Mouse (Mus musculus): Measurements from ENCODE around the gene Eif4g1. TPM values are rescaled to one million over a fixed set of nuclear protein-coding genes. Genes with fewer than 3 reads are reported as not detected.

The Eif4g1 gene
- polyA plus RNA-seq, 1 experiment from 2014 or later, result 113 TPM

DNA sequence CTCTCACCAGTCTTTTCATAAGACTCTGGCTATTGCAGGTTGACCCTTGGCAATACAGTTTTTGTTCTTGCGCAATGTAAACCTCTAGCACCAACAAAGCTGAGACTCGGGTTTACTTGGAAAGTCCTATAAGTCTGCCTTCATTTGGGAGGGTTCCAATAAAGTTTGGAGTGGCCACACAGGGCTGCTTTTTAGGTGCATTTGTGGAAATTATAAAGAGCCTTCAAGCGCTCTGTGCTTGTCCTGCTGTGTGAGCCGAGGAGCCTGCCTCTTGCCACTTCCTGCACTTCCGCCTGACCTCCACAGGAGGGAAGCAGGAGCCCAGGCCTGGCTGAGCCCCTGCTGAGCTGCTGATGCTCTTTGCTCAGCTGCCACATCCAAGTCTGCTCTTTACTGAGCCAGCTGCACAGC is 56.2 kb downstream of the Eif4g1 start:
- H3K4me2 ChIP-seq (ENCODE audit: low read depth, low read length), result no peak overlapping the region
- WGBS, result 27% methylated on average over 5 of the region's 5 CpGs
- no peak overlapping the region for H3K27ac ChIP-seq (ENCODE audit: low read length)
- no peaks in the 10 kb centered on the region for H3K4me1 ChIP-seq (ENCODE audit: control insufficient read depth, insufficient read depth, low read length)
- no peak; the same call in 1 of the 2 replicates for ATAC-seq (replicated peaks; ENCODE audit: extremely low read depth, insufficient read depth, low FRiP score)
- peaks cover 2% of the 10 kb centered on the region; the same call in 1 of the 2 replicates for H3K27me3 ChIP-seq (ENCODE audit: control insufficient read depth, insufficient read depth, low read length)
- H3K9me3 ChIP-seq (replicated peaks; ENCODE audit: control insufficient read depth, low read length), result no peaks in the 10 kb centered on the region
- H3K9ac ChIP-seq (ENCODE audit: low read length), result 0 out of 2 replicates have a peak overlapping the region, but pooled peaks have one; percentile 14
- H3K36me3 ChIP-seq (ENCODE audit: control insufficient read depth, insufficient read depth), result peaks cover 7% of the 10 kb centered on the region
- H3K4me3 ChIP-seq (ENCODE audit: low read length), result no peak overlapping the region

DNA sequence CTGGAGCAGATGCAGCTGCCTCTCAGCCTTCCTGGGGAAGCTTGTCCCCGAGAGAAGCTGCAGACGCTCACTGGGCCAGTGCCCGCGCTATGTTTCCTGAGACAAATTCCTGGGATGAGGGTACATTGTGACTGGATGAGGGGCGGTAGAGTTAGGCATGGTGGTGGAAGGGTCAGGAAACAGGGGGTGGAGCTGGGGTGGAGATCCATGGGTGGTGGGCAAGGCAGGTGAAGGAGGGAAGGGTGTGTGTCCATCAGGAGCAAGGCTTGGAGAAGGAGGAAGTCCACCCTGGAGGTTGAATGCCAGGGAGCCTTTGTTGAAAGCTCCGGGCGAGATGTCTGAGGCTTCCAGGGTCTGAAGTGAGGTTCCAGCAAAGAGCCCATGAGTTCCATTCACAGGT is 57.2 kb downstream of the Eif4g1 start:
- Histone ChIP-seq H3K9me3 (replicated peaks; ENCODE audit: control insufficient read depth, low read length) (no peaks in the 10 kb centered on the region), H3K9ac (ENCODE audit: low read length) (no peak overlapping the region), H3K27ac (ENCODE audit: low read length) (no peak overlapping the region), H3K36me3 (ENCODE audit: control insufficient read depth, insufficient read depth) (peaks cover 7% of the 10 kb centered on the region), H3K4me3 (ENCODE audit: low read length) (no peak overlapping the region), H3K4me2 (ENCODE audit: low read depth, low read length) (no peak overlapping the region), H3K27me3 (ENCODE audit: control insufficient read depth, insufficient read depth, low read length) (peaks cover 2% of the 10 kb centered on the region), H3K4me1 (ENCODE audit: control insufficient read depth, insufficient read depth, low read length) (no peaks in the 10 kb centered on the region)
- 75% methylated on average over 7 of the region's 7 CpGs for WGBS
- ATAC-seq (replicated peaks; ENCODE audit: extremely low read depth, insufficient read depth, low FRiP score), result no peak

DNA sequence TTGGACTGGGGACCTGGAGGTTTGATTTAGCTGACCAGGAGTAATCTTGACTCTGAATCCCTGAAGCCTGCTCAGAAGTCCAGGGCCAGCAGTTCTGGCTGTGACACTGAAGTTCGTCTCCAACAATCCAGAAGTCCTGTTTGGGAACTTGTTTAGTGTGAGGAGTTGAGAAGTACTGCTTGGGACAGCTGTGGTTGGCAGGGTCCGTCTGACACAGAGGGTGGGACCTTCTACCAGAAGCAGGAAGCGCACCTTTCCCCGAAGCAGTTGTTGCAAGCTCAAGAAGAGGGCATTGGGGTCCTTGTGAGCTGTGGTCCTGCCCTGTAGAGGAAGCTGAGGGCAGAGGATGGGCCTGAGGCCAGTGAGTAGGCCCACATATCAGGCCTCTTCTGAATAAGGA is 57.6 kb downstream of the Eif4g1 start:
- Histone ChIP-seq H3K9me3 (replicated peaks; ENCODE audit: control insufficient read depth, low read length) (no peaks in the 10 kb centered on the region), H3K27me3 (ENCODE audit: control insufficient read depth, insufficient read depth, low read length) (peaks cover 6% of the 10 kb centered on the region), H3K9ac (ENCODE audit: low read length) (no peak overlapping the region), H3K4me2 (ENCODE audit: low read depth, low read length) (no peak overlapping the region), H3K4me1 (ENCODE audit: control insufficient read depth, insufficient read depth, low read length) (no peaks in the 10 kb centered on the region), H3K36me3 (ENCODE audit: control insufficient read depth, insufficient read depth) (peaks cover 7% of the 10 kb centered on the region), H3K27ac (ENCODE audit: low read length) (no peak overlapping the region), H3K4me3 (ENCODE audit: low read length) (no peak overlapping the region)
- 76% methylated on average over 4 of the region's 4 CpGs for WGBS
- no peak for ATAC-seq (replicated peaks; ENCODE audit: extremely low read depth, insufficient read depth, low FRiP score)

DNA sequence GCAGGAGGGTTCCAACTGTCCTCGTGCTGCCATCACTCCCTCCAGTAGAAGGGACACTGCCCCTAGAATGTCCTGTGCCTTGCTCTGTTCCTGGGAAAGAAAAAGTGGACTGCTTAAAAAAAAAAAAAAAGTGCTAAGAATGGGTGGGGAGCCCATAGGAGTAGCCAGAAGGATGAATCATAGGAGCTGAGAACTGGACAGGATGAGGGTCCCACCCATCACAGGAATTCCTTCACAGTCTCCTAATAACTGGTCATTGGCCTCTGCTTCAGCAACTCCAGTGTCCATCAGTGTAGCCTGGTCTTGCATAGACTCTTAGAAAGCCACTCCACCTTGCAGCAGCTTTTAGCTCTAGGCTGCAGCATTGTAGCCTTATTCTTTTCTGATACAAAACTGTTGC is 58.3 kb downstream of the Eif4g1 start:
- Histone ChIP-seq H3K9me3 (replicated peaks; ENCODE audit: control insufficient read depth, low read length) (no peaks in the 10 kb centered on the region), H3K4me3 (ENCODE audit: low read length) (no peak overlapping the region), H3K4me2 (ENCODE audit: low read depth, low read length) (no peak overlapping the region), H3K4me1 (ENCODE audit: control insufficient read depth, insufficient read depth, low read length) (no peaks in the 10 kb centered on the region), H3K27ac (ENCODE audit: low read length) (no peak overlapping the region), H3K27me3 (ENCODE audit: control insufficient read depth, insufficient read depth, low read length) (peaks cover 6% of the 10 kb centered on the region), H3K9ac (ENCODE audit: low read length) (no peak overlapping the region), H3K36me3 (ENCODE audit: control insufficient read depth, insufficient read depth) (peaks cover 7% of the 10 kb centered on the region)
- ATAC-seq (replicated peaks; ENCODE audit: extremely low read depth, insufficient read depth, low FRiP score), result no peak
- 57% methylated on average over 1 of the region's 1 CpGs for WGBS

DNA sequence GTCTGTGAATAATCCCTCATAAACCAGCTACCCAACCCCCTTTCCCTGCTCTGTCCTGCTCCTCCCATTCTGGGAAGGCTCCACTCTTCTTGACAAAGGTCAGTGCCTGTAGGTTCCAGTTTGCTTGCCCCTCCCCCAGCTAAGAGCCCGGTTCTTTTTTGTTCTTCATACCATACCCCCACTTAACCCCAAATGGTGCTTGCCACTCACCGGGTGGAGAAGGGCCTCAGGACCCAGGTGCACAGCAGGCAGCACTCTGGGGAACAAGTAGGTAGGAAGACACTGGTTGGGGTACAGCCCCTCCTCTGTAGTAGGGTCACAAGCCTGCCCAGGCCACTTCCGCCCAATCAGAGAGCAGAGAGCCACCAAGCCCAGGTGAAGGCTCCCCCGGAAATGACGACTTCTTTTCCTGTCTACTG is 62.2 kb downstream of the Eif4g1 start:
- peaks cover 33% of the 10 kb centered on the region for H3K27me3 ChIP-seq (ENCODE audit: control insufficient read depth, insufficient read depth, low read length)
- WGBS, result 32% methylated on average over 5 of the region's 5 CpGs
- H3K4me2 ChIP-seq (ENCODE audit: low read depth, low read length), result no peak overlapping the region
- no peaks in the 10 kb centered on the region for H3K9me3 ChIP-seq (replicated peaks; ENCODE audit: control insufficient read depth, low read length)
- H3K27ac ChIP-seq (ENCODE audit: low read length), result no peak overlapping the region
- ATAC-seq (replicated peaks; ENCODE audit: extremely low read depth, insufficient read depth, low FRiP score), result no peak
- H3K4me3 ChIP-seq (ENCODE audit: low read length), result no peak overlapping the region
- no peaks in the 10 kb centered on the region for H3K36me3 ChIP-seq (ENCODE audit: control insufficient read depth, insufficient read depth)
- H3K9ac ChIP-seq (ENCODE audit: low read length), result no peak overlapping the region
- peaks cover 6% of the 10 kb centered on the region for H3K4me1 ChIP-seq (ENCODE audit: control insufficient read depth, insufficient read depth, low read length)

- no peaks in the 10 kb centered on the region for H3K36me3 ChIP-seq (ENCODE audit: control insufficient read depth, insufficient read depth)
- no peak overlapping the region for H3K27ac ChIP-seq (ENCODE audit: low read length)
- no peak overlapping the region for H3K4me3 ChIP-seq (ENCODE audit: low read length)
- no peak overlapping the region for H3K9ac ChIP-seq (ENCODE audit: low read length)
- 58% methylated on average over 5 of the region's 5 CpGs for WGBS
- H3K9me3 ChIP-seq (replicated peaks; ENCODE audit: control insufficient read depth, low read length), result no peaks in the 10 kb centered on the region
- peaks cover 47% of the 10 kb centered on the region for H3K27me3 ChIP-seq (ENCODE audit: control insufficient read depth, insufficient read depth, low read length)
- no peak for ATAC-seq (replicated peaks; ENCODE audit: extremely low read depth, insufficient read depth, low FRiP score)
- peaks cover 6% of the 10 kb centered on the region for H3K4me1 ChIP-seq (ENCODE audit: control insufficient read depth, insufficient read depth, low read length)
- H3K4me2 ChIP-seq (ENCODE audit: low read depth, low read length), result no peak overlapping the region
Observed at GRCm38 (mm10) chr16:20731688-20732087, 63.6 kb downstream of the Eif4g1 start.

GRCm38 (mm10) chr16:20732251-20732924 is 64.3 kb downstream of the Eif4g1 start:
- H3K27me3 ChIP-seq (ENCODE audit: control insufficient read depth, insufficient read depth, low read length), result peaks cover 51% of the 10 kb centered on the region
- H3K9me3 ChIP-seq (replicated peaks; ENCODE audit: control insufficient read depth, low read length), result no peaks in the 10 kb centered on the region
- peak overlapping the region; percentile 99 for H3K4me2 ChIP-seq (ENCODE audit: low read depth, low read length)
- no peaks in the 10 kb centered on the region for H3K36me3 ChIP-seq (ENCODE audit: control insufficient read depth, insufficient read depth)
- peak overlapping the region; percentile 70 for H3K4me3 ChIP-seq (ENCODE audit: low read length)
- peak overlapping the region; percentile 75 for H3K9ac ChIP-seq (ENCODE audit: low read length)
- peak; percentile 17; the same call in 1 of the 2 replicates for ATAC-seq (replicated peaks; ENCODE audit: extremely low read depth, insufficient read depth, low FRiP score)
- H3K4me1 ChIP-seq (ENCODE audit: control insufficient read depth, insufficient read depth, low read length), result peaks cover 6% of the 10 kb centered on the region
- H3K27ac ChIP-seq (ENCODE audit: low read length), result peak overlapping the region; percentile 13; the same call in 1 of the 2 replicates
- 2% methylated on average over 27 of the region's 30 CpGs for WGBS

DNA sequence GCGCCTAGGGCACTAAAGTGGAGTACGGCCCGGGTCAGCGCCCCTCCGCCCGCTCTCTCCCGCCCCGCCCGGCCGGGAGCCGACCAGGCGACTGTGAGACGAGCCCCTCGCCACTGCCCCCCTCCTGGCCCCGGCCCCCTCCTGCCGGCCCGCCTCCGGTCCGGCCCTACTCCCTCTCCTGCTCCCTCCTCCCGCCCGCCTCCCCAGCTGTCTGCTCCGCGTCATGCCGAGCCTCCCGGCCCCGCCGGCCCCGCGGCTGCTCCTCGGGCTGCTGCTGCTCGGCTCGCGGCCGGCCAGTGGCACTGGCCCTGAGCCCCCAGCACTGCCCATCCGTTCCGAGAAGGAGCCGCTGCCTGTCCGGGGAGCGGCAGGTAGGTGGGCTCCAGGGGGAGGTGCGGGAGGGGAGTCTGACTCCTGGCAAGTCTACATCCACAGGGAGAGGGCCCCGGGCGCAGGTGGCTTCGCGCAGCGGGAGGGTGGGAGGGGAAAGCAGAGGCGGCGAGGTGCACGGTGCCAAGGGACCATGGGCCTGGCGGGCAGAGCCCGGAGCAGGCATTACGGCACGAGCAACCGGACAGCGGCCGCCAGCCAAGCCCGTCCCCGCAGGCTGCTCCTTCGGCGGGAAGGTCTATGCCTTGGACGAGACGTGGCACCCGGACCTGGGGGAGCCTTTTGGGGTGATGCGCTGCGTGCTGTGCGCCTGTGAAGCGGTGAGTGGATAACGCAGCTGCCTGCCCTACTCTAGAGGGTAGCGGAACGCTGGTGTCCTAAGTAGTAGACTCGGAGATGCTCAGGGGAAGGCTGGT is 65.0 kb downstream of the Eif4g1 start, which contains the start of gene Chrd:
Gene Chrd (plus strand): TSS at position 203 of the 806 bp plus-strand sequence.
- H3K9ac ChIP-seq (ENCODE audit: low read length), result peak within 1 kb of the TSS; percentile 75
- WGBS, result 1% methylated on average over 67 of the region's 70 CpGs
- no peaks in the 10 kb centered on the region for H3K9me3 ChIP-seq (replicated peaks; ENCODE audit: control insufficient read depth, low read length)
- peak; percentile 65 for ATAC-seq (replicated peaks; ENCODE audit: extremely low read depth, insufficient read depth, low FRiP score)
- peaks cover 6% of the 10 kb centered on the region for H3K4me1 ChIP-seq (ENCODE audit: control insufficient read depth, insufficient read depth, low read length)
- peak within 1 kb of the TSS; percentile 70 for H3K4me3 ChIP-seq (ENCODE audit: low read length)
- peak within 1 kb of the TSS; percentile 13; the same call in 1 of the 2 replicates for H3K27ac ChIP-seq (ENCODE audit: low read length)
- no peaks in the 10 kb centered on the region for H3K36me3 ChIP-seq (ENCODE audit: control insufficient read depth, insufficient read depth)
- peaks cover 51% of the 10 kb centered on the region for H3K27me3 ChIP-seq (ENCODE audit: control insufficient read depth, insufficient read depth, low read length)
- peak within 1 kb of the TSS; percentile 99 for H3K4me2 ChIP-seq (ENCODE audit: low read depth, low read length)

Measured in heart, embryonic 16.5 days (tissue).